ENCODE assay signal across 8 mouse cellular contexts in the genomic region with DNA sequence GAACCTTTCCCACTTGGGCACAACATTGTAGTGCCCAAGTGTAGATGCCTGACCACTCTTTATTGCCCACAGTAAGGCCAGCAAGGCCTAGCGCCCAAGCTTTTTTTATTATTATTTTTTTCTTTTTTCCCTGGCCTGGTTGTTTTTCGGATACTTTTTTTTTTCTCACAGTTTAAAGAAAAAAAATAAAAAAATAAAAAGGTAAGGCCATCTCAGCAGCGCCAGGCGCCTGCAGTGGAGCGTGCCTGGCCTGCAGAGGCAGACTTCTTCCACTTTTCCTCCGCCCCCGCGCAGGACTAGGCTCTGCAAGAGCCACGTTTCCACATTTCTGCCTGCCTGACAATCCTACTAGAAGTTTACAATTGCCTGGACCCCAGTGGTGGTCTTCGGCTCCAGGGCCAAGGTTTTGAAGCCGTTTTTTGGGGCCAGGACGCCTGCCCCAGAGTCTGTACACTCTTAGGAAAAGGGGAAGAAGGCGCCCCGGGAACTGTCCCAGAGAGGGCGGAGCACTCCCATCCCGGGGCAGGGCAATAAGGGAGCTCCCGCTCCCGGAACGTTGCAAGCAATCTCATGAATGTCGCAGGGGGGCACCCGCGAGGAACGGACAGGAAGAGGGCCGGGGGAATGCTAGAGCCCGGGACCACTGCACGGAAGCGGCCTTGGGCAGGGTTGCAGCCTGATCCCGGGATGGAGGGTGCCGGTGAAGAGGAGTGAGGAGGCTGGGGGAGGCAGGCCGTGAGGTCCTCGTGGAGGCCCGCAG. TPM values are rescaled to one million over a fixed set of nuclear protein-coding genes. Genes with fewer than 3 reads are reported as not detected.
DNase-seq lines count a peak whose midpoint lies in the region; ATAC-seq lines count a peak whose summit lies in the region.

A gene (plus strand): TSS at position 636 of the 760 bp plus-strand sequence.

- H3K4me3 ChIP-seq in forebrain, embryonic 14.5 days (ENCODE audit: low read depth, low read length), result peak within 1 kb of the TSS; percentile 53
- H3K4me3 ChIP-seq in neural tube, embryonic 15.5 days (replicated peaks), result peak within 1 kb of the TSS; percentile 84

- DNase-seq in ES-CJ7 (ENCODE audit: low read depth, low spot score), result peak; percentile 94
- DNase-seq in cerebellum, adult 11 months, result peak; percentile 93
- DNase-seq in forebrain, embryonic 14.5 days (ENCODE audit: low spot score), result peak; percentile 91
- peak; percentile 95 to 96 for DNase-seq in heart, postnatal 14 days
- peak; percentile 94 for DNase-seq in layer of hippocampus, adult 11-12 months (ENCODE audit: low spot score)
- DNase-seq in lung, adult 18-20 months, result peak; percentile 94
- peak; percentile 92 for DNase-seq in testis, postnatal 14 days (ENCODE audit: low spot score)

- ATAC-seq in forebrain, embryonic 14.5 days, result peak; percentile 91
- peak; percentile 90 for ATAC-seq in neural tube, embryonic 15.5 days (ENCODE audit: low FRiP score)

- H3K9ac ChIP-seq in forebrain, embryonic 14.5 days (ENCODE audit: low read length), result peak within 1 kb of the TSS; percentile 73
- peak within 1 kb of the TSS; percentile 82 for H3K9ac ChIP-seq in neural tube, embryonic 15.5 days (replicated peaks)

- intact Hi-C loops in heart, postnatal 14 days (cut with DNase I), result loop anchor here (5.0 to 10.0 kb wide), 4 partner anchors 36 to 491 kb away; a partner anchor contains a TSS

- no peaks in the 10 kb centered on the region for H3K36me3 ChIP-seq in forebrain, embryonic 14.5 days (ENCODE audit: control insufficient read depth, insufficient read depth, low read length)
- no peaks in the 10 kb centered on the region for H3K36me3 ChIP-seq in neural tube, embryonic 15.5 days

- H3K4me1 ChIP-seq in forebrain, embryonic 14.5 days (ENCODE audit: control insufficient read depth, insufficient read depth, low read length), result peaks cover 16% of the 10 kb centered on the region
- peaks cover 49% of the 10 kb centered on the region for H3K4me1 ChIP-seq in neural tube, embryonic 15.5 days

- no peaks in the 10 kb centered on the region for H3K9me3 ChIP-seq in forebrain, embryonic 14.5 days (replicated peaks; ENCODE audit: control insufficient read depth, low read length)
- no peaks in the 10 kb centered on the region for H3K9me3 ChIP-seq in neural tube, embryonic 15.5 days (replicated peaks)

- peak within 1 kb of the TSS; percentile 88 for H3K4me2 ChIP-seq in forebrain, embryonic 14.5 days (ENCODE audit: low read length)
- peak within 1 kb of the TSS; percentile 92 for H3K4me2 ChIP-seq in neural tube, embryonic 15.5 days

- H3K27me3 ChIP-seq in forebrain, embryonic 14.5 days (replicated peaks; ENCODE audit: control insufficient read depth, insufficient read depth, low read length), result no peaks in the 10 kb centered on the region
- no peaks in the 10 kb centered on the region for H3K27me3 ChIP-seq in neural tube, embryonic 15.5 days (replicated peaks)

- WGBS in forebrain, embryonic 14.5 days, result under 1% methylated on average over 32 of the region's 32 CpGs
- WGBS in neural tube, embryonic 15.5 days, result under 1% methylated on average over 32 of the region's 32 CpGs

- peak within 1 kb of the TSS; percentile 80 for H3K27ac ChIP-seq in forebrain, embryonic 14.5 days (ENCODE audit: low read depth, low read length)
- peak within 1 kb of the TSS; percentile 90 for H3K27ac ChIP-seq in neural tube, embryonic 15.5 days (replicated peaks)

RNA-seq across cellular contexts. Expression of the gene that starts here (rescaled TPM):
- 9.1 and 9.2 TPM in 2 replicates for polyA plus RNA-seq in forebrain, embryonic 14.5 days (2014; fragmentation: Nextera tagmentation; extraction: Ambion mirVana)
- total RNA-seq in heart, postnatal 14 days (2021), result 10 to 100 TPM; 25.9 to 30.0 TPM
- polyA plus RNA-seq in neural tube, embryonic 15.5 days (2015; fragmentation: Nextera tagmentation; extraction: Ambion mirVana), result 10.4 and 10.9 TPM in 2 replicates

Comparison
In these comparisons a context has a peak if more than half of its experiments do, and no peak if none do; other contexts are left out.
1. Peak in every context shown above with its lines: DNase-seq, ATAC-seq, H3K4me3 ChIP-seq and H3K27ac ChIP-seq.